Mouse (Mus musculus) olfactory bulb, adult 2 months (tissue): ENCODE data around the gene Hcrtr2.

Experiments
- CTCF ChIP-seq: fragments of 200-500 bp; IDR thresholded peaks from 2 replicates; pipeline ENCODE4 v1.5.1; 2012; ENCODE audit warnings: low read depth, mild to moderate bottlenecking, low read length, moderate library complexity; ENCODE audit not compliant: insufficient read depth
- POLR2A ChIP-seq: fragments of 200-500 bp; IDR thresholded peaks from 2 replicates; pipeline ENCODE4 v1.6.1; 2012; ENCODE audit warnings: mild to moderate bottlenecking, low read depth, low read length, moderate library complexity; ENCODE audit not compliant: insufficient read depth

- no peak for TF ChIP-seq CTCF
- TF ChIP-seq POLR2A: no peak
Measured at GRCm38 (mm10) chr9:76347298-76347697, 23.6 kb upstream of the Hcrtr2 start.
